ENCODE assay signal across 22 mouse cellular contexts in the genomic region with DNA sequence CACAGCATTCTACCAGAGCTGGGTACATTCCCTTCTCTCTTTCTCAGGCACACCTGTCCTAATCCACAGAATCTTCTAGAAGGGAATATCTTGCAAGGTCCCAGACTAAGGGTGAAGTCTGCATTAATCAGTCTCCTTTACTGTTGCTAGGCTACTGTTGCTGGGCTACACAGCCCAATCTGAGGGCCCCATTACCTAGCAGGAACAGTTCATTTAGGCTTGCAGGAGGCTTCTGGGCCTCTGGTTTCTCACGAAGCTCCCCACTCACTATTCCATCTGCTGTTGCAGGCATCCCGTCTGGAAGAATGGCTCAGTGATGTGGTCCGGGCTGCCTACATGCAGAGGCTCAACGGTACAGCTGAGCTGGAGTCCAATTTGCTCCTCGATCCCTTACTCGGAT. TPM values are rescaled to one million over a fixed set of nuclear protein-coding genes. Genes with fewer than 3 reads are reported as not detected.
A peak's percentile ranks its signal among the peaks of the same experiment; 100 is the strongest.
DNase-seq lines count a peak whose midpoint lies in the region; ATAC-seq lines count a peak whose summit lies in the region.
"Had no signal": no experiment of that assay in that cellular context is flagged by ENCODE, and none has a peak within 500 bp of the region (broad histone marks: within the 10 kb centered on the region; RNA-seq: fewer than 3 reads in every experiment).

No protein-coding gene starts in this region.

- no peaks in the 10 kb centered on the region for H3K36me3 ChIP-seq in forebrain, embryonic 14.5 days (ENCODE audit: control insufficient read depth, insufficient read depth, low read length)
- H3K36me3 ChIP-seq in hindbrain, embryonic 13.5 days = no peaks in the 10 kb centered on the region
- H3K36me3 ChIP-seq in midbrain, embryonic 16.5 days (ENCODE audit: control insufficient read depth, insufficient read depth, low read length) = no peaks in the 10 kb centered on the region
- no peaks in the 10 kb centered on the region for H3K36me3 ChIP-seq in liver, embryonic 12.5 days
- H3K36me3 ChIP-seq: embryonic facial prominence, embryonic 13.5 days; heart, embryonic 10.5 days; intestine, embryonic 15.5 days; liver, embryonic 13.5 days had no signal

- no peak overlapping the region for H3K9ac ChIP-seq in forebrain, embryonic 14.5 days (ENCODE audit: low read length)
- 0 out of 2 replicates have a peak overlapping the region, but pooled peaks have one; percentile 29 for H3K9ac ChIP-seq in hindbrain, embryonic 13.5 days
- no peak overlapping the region for H3K9ac ChIP-seq in midbrain, embryonic 16.5 days (ENCODE audit: low read depth, low read length)
- no peak overlapping the region for H3K9ac ChIP-seq in liver, embryonic 12.5 days
- H3K9ac ChIP-seq: embryonic facial prominence, embryonic 13.5 days; intestine, embryonic 15.5 days; liver, embryonic 13.5 days had no signal

- no peaks in the 10 kb centered on the region for H3K4me1 ChIP-seq in forebrain, embryonic 14.5 days (ENCODE audit: control insufficient read depth, insufficient read depth, low read length)
- peaks cover 16% of the 10 kb centered on the region for H3K4me1 ChIP-seq in hindbrain, embryonic 13.5 days (replicated peaks)
- no peaks in the 10 kb centered on the region; the same call in 1 of the 2 replicates for H3K4me1 ChIP-seq in midbrain, embryonic 16.5 days (ENCODE audit: control insufficient read depth, insufficient read depth, low read length)
- H3K4me1 ChIP-seq in liver, embryonic 12.5 days = no peaks in the 10 kb centered on the region
- H3K4me1 ChIP-seq: embryonic facial prominence, embryonic 13.5 days; heart, embryonic 10.5 days; intestine, embryonic 15.5 days; liver, embryonic 13.5 days had no signal

- H3K4me2 ChIP-seq in forebrain, embryonic 14.5 days (ENCODE audit: low read length) = no peak overlapping the region
- H3K4me2 ChIP-seq in hindbrain, embryonic 13.5 days = no peak overlapping the region
- no peak overlapping the region for H3K4me2 ChIP-seq in midbrain, embryonic 16.5 days (ENCODE audit: low read length)
- H3K4me2 ChIP-seq in liver, embryonic 12.5 days = no peak overlapping the region
- H3K4me2 ChIP-seq: embryonic facial prominence, embryonic 13.5 days; intestine, embryonic 15.5 days; liver, embryonic 13.5 days had no signal

- no peaks in the 10 kb centered on the region for H3K9me3 ChIP-seq in forebrain, embryonic 14.5 days (replicated peaks; ENCODE audit: control insufficient read depth, low read length)
- no peaks in the 10 kb centered on the region for H3K9me3 ChIP-seq in hindbrain, embryonic 13.5 days
- no peaks in the 10 kb centered on the region for H3K9me3 ChIP-seq in midbrain, embryonic 16.5 days (replicated peaks; ENCODE audit: control insufficient read depth, low read length, poor library complexity, severe bottlenecking)
- H3K9me3 ChIP-seq in liver, embryonic 12.5 days (replicated peaks) = no peaks in the 10 kb centered on the region
- H3K9me3 ChIP-seq: embryonic facial prominence, embryonic 13.5 days; heart, embryonic 10.5 days; intestine, embryonic 15.5 days; liver, embryonic 13.5 days had no signal

- H3K27ac ChIP-seq in forebrain, embryonic 14.5 days (ENCODE audit: low read depth, low read length) = no peak overlapping the region
- H3K27ac ChIP-seq in hindbrain, embryonic 13.5 days = no peak overlapping the region
- no peak overlapping the region for H3K27ac ChIP-seq in midbrain, embryonic 16.5 days (ENCODE audit: low read length)
- no peak overlapping the region for H3K27ac ChIP-seq in liver, embryonic 12.5 days
- H3K27ac ChIP-seq: embryonic facial prominence, embryonic 13.5 days; heart, embryonic 10.5 days; intestine, embryonic 15.5 days; liver, embryonic 13.5 days had no signal

- H3K4me3 ChIP-seq in forebrain, embryonic 14.5 days (ENCODE audit: low read depth, low read length) = no peak overlapping the region
- no peak overlapping the region for H3K4me3 ChIP-seq in hindbrain, embryonic 13.5 days
- no peak overlapping the region for H3K4me3 ChIP-seq in midbrain, embryonic 16.5 days (ENCODE audit: low read depth, low read length)
- no peak overlapping the region for H3K4me3 ChIP-seq in liver, embryonic 12.5 days
- H3K4me3 ChIP-seq: embryonic facial prominence, embryonic 13.5 days; heart, embryonic 10.5 days; intestine, embryonic 15.5 days; liver, embryonic 13.5 days had no signal

- ATAC-seq in forebrain, embryonic 14.5 days = no peak; the same call in 1 of the 2 replicates
- no peak for ATAC-seq in hindbrain, embryonic 13.5 days (ENCODE audit: low FRiP score)
- ATAC-seq in midbrain, embryonic 16.5 days = peak; percentile 82
- no peak for ATAC-seq in liver, embryonic 12.5 days
- ATAC-seq: CD4-positive, CD25-positive, alpha-beta regulatory T cell, adult 4 months; intestine, embryonic 15.5 days; lung, postnatal 0 days had no signal

- 52% methylated on average over 6 of the region's 6 CpGs for WGBS in forebrain, embryonic 14.5 days
- 61% methylated on average over 6 of the region's 6 CpGs for WGBS in hindbrain, embryonic 13.5 days
- 42% methylated on average over 6 of the region's 6 CpGs for WGBS in midbrain, embryonic 16.5 days
- 61% methylated on average over 6 of the region's 6 CpGs for WGBS in liver, embryonic 12.5 days (ENCODE audit: insufficient replicate concordance)

- H3K27me3 ChIP-seq in forebrain, embryonic 14.5 days (replicated peaks; ENCODE audit: control insufficient read depth, insufficient read depth, low read length) = no peaks in the 10 kb centered on the region
- no peaks in the 10 kb centered on the region for H3K27me3 ChIP-seq in hindbrain, embryonic 13.5 days
- no peaks in the 10 kb centered on the region for H3K27me3 ChIP-seq in midbrain, embryonic 16.5 days (ENCODE audit: control insufficient read depth, insufficient read depth, low read depth, low read length)
- no peaks in the 10 kb centered on the region for H3K27me3 ChIP-seq in liver, embryonic 12.5 days (replicated peaks)
- H3K27me3 ChIP-seq: embryonic facial prominence, embryonic 13.5 days; intestine, embryonic 15.5 days; liver, embryonic 13.5 days had no signal

- peak; percentile 31 for DNase-seq in layer of hippocampus, adult 9-11 months
- DNase-seq in layer of hippocampus, postnatal 25 days (ENCODE audit: extremely low spot score in 1 of 2, low spot score in 1 of 2) = no peak
- peak; percentile 44 for DNase-seq in forebrain, embryonic 14.5 days (ENCODE audit: low spot score)
- no peak for DNase-seq in yolk sac, embryonic 10.5 days (ENCODE audit: low spot score)
- DNase-seq: adrenal gland, postnatal 14 days; gastrocnemius, postnatal 14 days; heart, postnatal 14 days; kidney, postnatal 10 days; layer of hippocampus, postnatal 36 days; liver, embryonic 13.5 days had no signal

RNA-seq across cellular contexts. Expression of a gene that starts 6.9 kb away (rescaled TPM):
- total RNA-seq in layer of hippocampus, postnatal 25 days (2021) = not detected
- polyA plus RNA-seq in forebrain, embryonic 14.5 days (2014; fragmentation: Nextera tagmentation; extraction: Ambion mirVana) = not detected in 2 replicates
- not detected in 2 replicates for polyA plus RNA-seq in hindbrain, embryonic 13.5 days (2015; fragmentation: Nextera tagmentation; extraction: Ambion mirVana)
- polyA plus RNA-seq in midbrain, embryonic 16.5 days (2015; fragmentation: Nextera tagmentation; extraction: Ambion mirVana) = not detected in 2 replicates
- 0.08 TPM in 1 of 2 replicates, not detected in the other for polyA plus RNA-seq in liver, embryonic 12.5 days (2016; fragmentation: Nextera tagmentation; extraction: Ambion mirVana)
- total RNA-seq: adrenal gland, postnatal 14 days; gastrocnemius, postnatal 14 days; heart, postnatal 14 days; layer of hippocampus, postnatal 36 days; left cerebral cortex, postnatal 36 days; megakaryocyte-erythroid progenitor cell, adult 5-6 weeks; MEL had no signal
- polyA plus RNA-seq: CD4-positive, CD25-positive, alpha-beta regulatory T cell, adult 4 months; embryonic facial prominence, embryonic 13.5 days; heart, embryonic 10.5 days; intestine, embryonic 15.5 days; liver, embryonic 13.5 days; lung, postnatal 0 days had no signal

RNA-seq across cellular contexts. Expression of a gene that starts 13.1 kb away (rescaled TPM):
- not detected for total RNA-seq in layer of hippocampus, postnatal 25 days (2021)
- not detected in 2 replicates for polyA plus RNA-seq in forebrain, embryonic 14.5 days (2014; fragmentation: Nextera tagmentation; extraction: Ambion mirVana)
- 0.12 TPM in 1 of 2 replicates, not detected in the other for polyA plus RNA-seq in hindbrain, embryonic 13.5 days (2015; fragmentation: Nextera tagmentation; extraction: Ambion mirVana)
- 0.11 TPM in 1 of 2 replicates, not detected in the other for polyA plus RNA-seq in midbrain, embryonic 16.5 days (2015; fragmentation: Nextera tagmentation; extraction: Ambion mirVana)
- not detected in 2 replicates for polyA plus RNA-seq in liver, embryonic 12.5 days (2016; fragmentation: Nextera tagmentation; extraction: Ambion mirVana)
- total RNA-seq: adrenal gland, postnatal 14 days; gastrocnemius, postnatal 14 days; heart, postnatal 14 days; layer of hippocampus, postnatal 36 days; left cerebral cortex, postnatal 36 days; megakaryocyte-erythroid progenitor cell, adult 5-6 weeks; MEL had no signal
- polyA plus RNA-seq: CD4-positive, CD25-positive, alpha-beta regulatory T cell, adult 4 months; embryonic facial prominence, embryonic 13.5 days; heart, embryonic 10.5 days; intestine, embryonic 15.5 days; liver, embryonic 13.5 days; lung, postnatal 0 days had no signal

RNA-seq across cellular contexts. Expression of a gene that starts 30.9 kb away (rescaled TPM):
- not detected for total RNA-seq in layer of hippocampus, postnatal 25 days (2021)
- not detected in 2 replicates for polyA plus RNA-seq in forebrain, embryonic 14.5 days (2014; fragmentation: Nextera tagmentation; extraction: Ambion mirVana)
- not detected in 2 replicates for polyA plus RNA-seq in hindbrain, embryonic 13.5 days (2015; fragmentation: Nextera tagmentation; extraction: Ambion mirVana)
- not detected in 2 replicates for polyA plus RNA-seq in midbrain, embryonic 16.5 days (2015; fragmentation: Nextera tagmentation; extraction: Ambion mirVana)
- not detected in 2 replicates for polyA plus RNA-seq in liver, embryonic 12.5 days (2016; fragmentation: Nextera tagmentation; extraction: Ambion mirVana)
- total RNA-seq: gastrocnemius, postnatal 14 days; heart, postnatal 14 days; layer of hippocampus, postnatal 36 days; left cerebral cortex, postnatal 36 days; megakaryocyte-erythroid progenitor cell, adult 5-6 weeks; MEL had no signal
- polyA plus RNA-seq: CD4-positive, CD25-positive, alpha-beta regulatory T cell, adult 4 months; embryonic facial prominence, embryonic 13.5 days; heart, embryonic 10.5 days; intestine, embryonic 15.5 days; liver, embryonic 13.5 days; lung, postnatal 0 days; thymus, postnatal 0 days had no signal

RNA-seq across cellular contexts. Expression of a gene that starts 43.6 kb away (rescaled TPM):
- total RNA-seq in layer of hippocampus, postnatal 25 days (2021) = not detected
- not detected in 2 replicates for polyA plus RNA-seq in forebrain, embryonic 14.5 days (2014; fragmentation: Nextera tagmentation; extraction: Ambion mirVana)
- polyA plus RNA-seq in hindbrain, embryonic 13.5 days (2015; fragmentation: Nextera tagmentation; extraction: Ambion mirVana) = not detected in 2 replicates
- polyA plus RNA-seq in midbrain, embryonic 16.5 days (2015; fragmentation: Nextera tagmentation; extraction: Ambion mirVana) = not detected in 2 replicates
- not detected in 2 replicates for polyA plus RNA-seq in liver, embryonic 12.5 days (2016; fragmentation: Nextera tagmentation; extraction: Ambion mirVana)
- total RNA-seq: adrenal gland, postnatal 14 days; gastrocnemius, postnatal 14 days; heart, postnatal 14 days; layer of hippocampus, postnatal 36 days; left cerebral cortex, postnatal 36 days; megakaryocyte-erythroid progenitor cell, adult 5-6 weeks; MEL had no signal
- polyA plus RNA-seq: CD4-positive, CD25-positive, alpha-beta regulatory T cell, adult 4 months; embryonic facial prominence, embryonic 13.5 days; heart, embryonic 10.5 days; intestine, embryonic 15.5 days; liver, embryonic 13.5 days; lung, postnatal 0 days had no signal

RNA-seq across cellular contexts. Expression of a gene that starts 56.3 kb away (rescaled TPM):
- not detected for total RNA-seq in layer of hippocampus, postnatal 25 days (2021)
- polyA plus RNA-seq in forebrain, embryonic 14.5 days (2014; fragmentation: Nextera tagmentation; extraction: Ambion mirVana) = not detected in 2 replicates
- not detected in 2 replicates for polyA plus RNA-seq in hindbrain, embryonic 13.5 days (2015; fragmentation: Nextera tagmentation; extraction: Ambion mirVana)
- polyA plus RNA-seq in midbrain, embryonic 16.5 days (2015; fragmentation: Nextera tagmentation; extraction: Ambion mirVana) = 0.26 TPM in 1 of 2 replicates, not detected in the other
- not detected in 2 replicates for polyA plus RNA-seq in liver, embryonic 12.5 days (2016; fragmentation: Nextera tagmentation; extraction: Ambion mirVana)
- total RNA-seq: adrenal gland, postnatal 14 days; gastrocnemius, postnatal 14 days; heart, postnatal 14 days; layer of hippocampus, postnatal 36 days; left cerebral cortex, postnatal 36 days; megakaryocyte-erythroid progenitor cell, adult 5-6 weeks; MEL had no signal
- polyA plus RNA-seq: CD4-positive, CD25-positive, alpha-beta regulatory T cell, adult 4 months; embryonic facial prominence, embryonic 13.5 days; heart, embryonic 10.5 days; intestine, embryonic 15.5 days; liver, embryonic 13.5 days; lung, postnatal 0 days had no signal

Comparison
In these comparisons a context has a peak if more than half of its experiments do, and no peak if none do; other contexts are left out.
1. DNase-seq: peak in layer of hippocampus, adult 9-11 months (single experiment) and forebrain, embryonic 14.5 days (single experiment); none in layer of hippocampus, postnatal 25 days (0 of 2) and yolk sac, embryonic 10.5 days (single experiment).